Mouse (Mus musculus): ENCODE results near the gene Sept8.

Sept8 gene

GRCm38 (mm10) chr11:53585510-53585909 lies 66.5 kb downstream of the Sept8 start:
- DNase-seq: no peak

- no peak for DNase-seq
Measured at GRCm38 (mm10) chr11:53588279-53588678, 69.2 kb downstream of the Sept8 start.

- DNase-seq: peak; percentile 8 to 45
Measured at GRCm38 (mm10) chr11:53590368-53590768, 71.3 kb downstream of the Sept8 start.

- DNase-seq: no peak
Measured at GRCm38 (mm10) chr11:53591116-53591515, 72.1 kb downstream of the Sept8 start.

Data from cerebellum, adult 18-20 months (tissue).